Mouse (Mus musculus) stomach, embryonic 14.5 days (tissue): ENCODE measurements around the gene Csmd2. TPM values are rescaled to one million over a fixed set of nuclear protein-coding genes. Genes with fewer than 3 reads are reported as not detected.

ENCODE experiments used
- ATAC-seq: fragments of 200-750 bp; cut with Nextera tagmentation; 2 replicates; pipeline ENCODE4 v1.8.0; 2017; ENCODE audit warnings: low read depth, moderate TSS enrichment; ENCODE audit not compliant: insufficient number of reproducible peaks, insufficient read depth, low FRiP score
- H3K27ac ChIP-seq: fragments of 300-500 bp; sonication (generic); 2 replicates; pipeline ENCODE4 v1.5.1; 2014; ENCODE audit warnings: mild to moderate bottlenecking, low read length, moderate library complexity, mixed read lengths
- H3K27me3 ChIP-seq: fragments of 300-500 bp; sonication (generic); 2 replicates; pipeline ENCODE4 v1.6.1; 2014; ENCODE audit warnings: low read length, control low read depth, mixed read lengths; ENCODE audit not compliant: control insufficient read depth, insufficient read depth
- H3K36me3 ChIP-seq: fragments of 300-500 bp; sonication (generic); 2 replicates; pipeline ENCODE4 v1.6.1; 2014; ENCODE audit warnings: mild to moderate bottlenecking, control low read depth, low read length, moderate library complexity, mixed read lengths; ENCODE audit not compliant: control insufficient read depth, insufficient read depth
- H3K4me1 ChIP-seq: fragments of 300-500 bp; sonication (generic); 2 replicates; pipeline ENCODE4 v1.6.1; 2014; ENCODE audit warnings: low read length, control low read depth, mixed read lengths; ENCODE audit not compliant: control insufficient read depth, insufficient read depth
- H3K4me2 ChIP-seq: fragments of 300-500 bp; sonication (generic); replicated peaks from 2 replicates; pipeline ENCODE4 v1.6.1; 2014; ENCODE audit warnings: low read depth, low read length, control low read depth
- H3K4me3 ChIP-seq: fragments of 300-500 bp; sonication (generic); 2 replicates; pipeline ENCODE4 v1.5.1; 2014; ENCODE audit warnings: low read depth, low read length, control low read depth
- H3K9ac ChIP-seq: fragments of 300-500 bp; sonication (generic); replicated peaks from 2 replicates; pipeline ENCODE4 v1.6.1; 2014; ENCODE audit warnings: low read depth, mild to moderate bottlenecking, control low read depth, low read length, moderate library complexity, mixed read lengths
- H3K9me3 ChIP-seq: fragments of 300-500 bp; sonication (generic); 2 replicates; pipeline ENCODE4 v1.6.1; 2016; ENCODE audit warnings: low read depth, low read length, control low read depth; ENCODE audit not compliant: control insufficient read depth
- WGBS: fragments of 180-500 bp; shearing (Covaris S2); extraction: QIAGEN DNeasy Blood & Tissue Kit; methylation state at CpG from one replicate; pipeline ENCODE4 v1.1.7; 2014; 5-methylcytosine and 5-hydroxymethylcytosine counted together
- polyA plus RNA-seq: library from polyadenylated mRNA; unstranded; fragments of >200 nt; fragmentation: Nextera tagmentation; extraction: Ambion mirVana; gene quantifications from 2 replicates; pipeline ENCODE4 v1.2.1, GENCODE M21; 2014

The Csmd2 gene
- polyA plus RNA-seq, 1 experiment from 2014 or later = 0.36 TPM

- 47% methylated on average over 5 of the region's 5 CpGs for WGBS
- H3K4me3 ChIP-seq = no peak overlapping the region
- H3K27ac ChIP-seq = no peak overlapping the region
- H3K4me2 ChIP-seq = no peak overlapping the region
- no peaks in the 10 kb centered on the region for H3K4me1 ChIP-seq
- H3K27me3 ChIP-seq = no peaks in the 10 kb centered on the region
- H3K9ac ChIP-seq = no peak overlapping the region
- H3K9me3 ChIP-seq = no peaks in the 10 kb centered on the region
- no peak for ATAC-seq
- H3K36me3 ChIP-seq = no peaks in the 10 kb centered on the region
Observed at GRCm38 (mm10) chr4:128466708-128467107, 479.1 kb downstream of the Csmd2 start.

GRCm38 (mm10) chr4:128468040-128468439 is 480.4 kb downstream of the Csmd2 start:
- Histone ChIP-seq H3K9me3 (no peaks in the 10 kb centered on the region), H3K9ac (no peak overlapping the region), H3K36me3 (no peaks in the 10 kb centered on the region), H3K4me2 (no peak overlapping the region), H3K27me3 (no peaks in the 10 kb centered on the region), H3K27ac (no peak overlapping the region), H3K4me3 (no peak overlapping the region), H3K4me1 (no peaks in the 10 kb centered on the region)
- 90% methylated on average over 1 of the region's 1 CpGs for WGBS
- no peak for ATAC-seq

- Histone ChIP-seq H3K9ac (no peak overlapping the region), H3K36me3 (no peaks in the 10 kb centered on the region), H3K27ac (no peak overlapping the region), H3K4me2 (no peak overlapping the region), H3K4me3 (no peak overlapping the region), H3K9me3 (no peaks in the 10 kb centered on the region), H3K27me3 (no peaks in the 10 kb centered on the region), H3K4me1 (no peaks in the 10 kb centered on the region)
- no peak for ATAC-seq
- 85% methylated on average over 5 of the region's 5 CpGs for WGBS
Observed at GRCm38 (mm10) chr4:128476249-128476648, 488.6 kb downstream of the Csmd2 start.

- Histone ChIP-seq H3K4me1 (no peaks in the 10 kb centered on the region), H3K36me3 (no peaks in the 10 kb centered on the region), H3K4me2 (no peak overlapping the region), H3K9me3 (no peaks in the 10 kb centered on the region), H3K9ac (no peak overlapping the region), H3K4me3 (no peak overlapping the region), H3K27ac (no peak overlapping the region), H3K27me3 (no peaks in the 10 kb centered on the region)
- no peak for ATAC-seq
- WGBS = 82% methylated on average over 7 of the region's 7 CpGs
Observed at GRCm38 (mm10) chr4:128483891-128484290, 496.2 kb downstream of the Csmd2 start.

- no peak overlapping the region for H3K27ac ChIP-seq
- no peaks in the 10 kb centered on the region for H3K36me3 ChIP-seq
- no peak overlapping the region for H3K4me3 ChIP-seq
- no peak for ATAC-seq
- H3K4me1 ChIP-seq = no peaks in the 10 kb centered on the region
- WGBS = 57% methylated on average over 2 of the region's 2 CpGs
- no peak overlapping the region for H3K9ac ChIP-seq
- no peaks in the 10 kb centered on the region for H3K27me3 ChIP-seq
- H3K9me3 ChIP-seq = no peaks in the 10 kb centered on the region
- H3K4me2 ChIP-seq = no peak overlapping the region
Observed at GRCm38 (mm10) chr4:128484679-128485078, 497.0 kb downstream of the Csmd2 start.

GRCm38 (mm10) chr4:128489521-128490100 is 502.0 kb downstream of the Csmd2 start:
- no peak overlapping the region for H3K4me2 ChIP-seq
- ATAC-seq = no peak
- 83% methylated on average over 11 of the region's 11 CpGs for WGBS
- H3K9me3 ChIP-seq = no peaks in the 10 kb centered on the region
- no peaks in the 10 kb centered on the region for H3K4me1 ChIP-seq
- no peaks in the 10 kb centered on the region for H3K36me3 ChIP-seq
- H3K27ac ChIP-seq = no peak overlapping the region
- H3K27me3 ChIP-seq = no peaks in the 10 kb centered on the region
- no peak overlapping the region for H3K9ac ChIP-seq
- H3K4me3 ChIP-seq = no peak overlapping the region

- ATAC-seq = no peak
- Histone ChIP-seq H3K9me3 (no peaks in the 10 kb centered on the region), H3K4me3 (no peak overlapping the region), H3K9ac (no peak overlapping the region), H3K4me2 (no peak overlapping the region), H3K27me3 (no peaks in the 10 kb centered on the region), H3K36me3 (no peaks in the 10 kb centered on the region), H3K27ac (no peak overlapping the region), H3K4me1 (no peaks in the 10 kb centered on the region)
- WGBS = 70% methylated on average over 8 of the region's 8 CpGs
Observed at GRCm38 (mm10) chr4:128492055-128492454, 504.4 kb downstream of the Csmd2 start.

- Histone ChIP-seq H3K36me3 (no peaks in the 10 kb centered on the region), H3K9ac (no peak overlapping the region), H3K4me3 (no peak overlapping the region), H3K9me3 (no peaks in the 10 kb centered on the region), H3K27me3 (no peaks in the 10 kb centered on the region), H3K4me1 (no peaks in the 10 kb centered on the region), H3K27ac (no peak overlapping the region), H3K4me2 (no peak overlapping the region)
- no peak for ATAC-seq
- WGBS = 73% methylated on average over 2 of the region's 2 CpGs
Observed at GRCm38 (mm10) chr4:128499980-128500379, 512.3 kb downstream of the Csmd2 start.

- no peak for ATAC-seq
Observed at GRCm38 (mm10) chr4:128506878-128507277, 519.2 kb downstream of the Csmd2 start.

More at GRCm38 (mm10) chr4:128506878-128507277, 519.2 kb downstream of the Csmd2 start:
- H3K9me3 ChIP-seq = no peaks in the 10 kb centered on the region
- 37% methylated on average over 10 of the region's 10 CpGs for WGBS
- no peaks in the 10 kb centered on the region for H3K36me3 ChIP-seq
- H3K4me2 ChIP-seq = no peak overlapping the region
- no peak overlapping the region for H3K4me3 ChIP-seq
- H3K9ac ChIP-seq = no peak overlapping the region
- H3K27me3 ChIP-seq = no peaks in the 10 kb centered on the region
- H3K4me1 ChIP-seq = no peaks in the 10 kb centered on the region
- no peak overlapping the region for H3K27ac ChIP-seq
